Mouse (Mus musculus) erythroblast, embryonic 14.5 days (primary cell): ENCODE measurements around the gene Cep128.

Source experiments
- GATA1 ChIP-seq: IDR thresholded peaks from 2 replicates; pipeline ENCODE4 v1.6.1; 2012; ENCODE audit warnings: low read length, inconsistent platforms, mixed read lengths
- TAL1 ChIP-seq: IDR thresholded peaks from 3 replicates; pipeline ENCODE4 v1.6.1; 2012; ENCODE audit warnings: low read length, inconsistent platforms, mixed read lengths

GRCm38 (mm10) chr12:91063337-91064015 is 320.7 kb downstream of the Cep128 start:
- TF ChIP-seq TAL1: no peak
- no peak for TF ChIP-seq GATA1
